Mouse (Mus musculus) embryo, embryonic 10.5 days (tissue): ENCODE measurements around the gene Comp.

Experiments
- DNase-seq: peaks from one replicate; pipeline ENCODE4 v3.0.0-alpha.2; 2015; ENCODE audit warnings: low spot score

The Comp gene

DNA sequence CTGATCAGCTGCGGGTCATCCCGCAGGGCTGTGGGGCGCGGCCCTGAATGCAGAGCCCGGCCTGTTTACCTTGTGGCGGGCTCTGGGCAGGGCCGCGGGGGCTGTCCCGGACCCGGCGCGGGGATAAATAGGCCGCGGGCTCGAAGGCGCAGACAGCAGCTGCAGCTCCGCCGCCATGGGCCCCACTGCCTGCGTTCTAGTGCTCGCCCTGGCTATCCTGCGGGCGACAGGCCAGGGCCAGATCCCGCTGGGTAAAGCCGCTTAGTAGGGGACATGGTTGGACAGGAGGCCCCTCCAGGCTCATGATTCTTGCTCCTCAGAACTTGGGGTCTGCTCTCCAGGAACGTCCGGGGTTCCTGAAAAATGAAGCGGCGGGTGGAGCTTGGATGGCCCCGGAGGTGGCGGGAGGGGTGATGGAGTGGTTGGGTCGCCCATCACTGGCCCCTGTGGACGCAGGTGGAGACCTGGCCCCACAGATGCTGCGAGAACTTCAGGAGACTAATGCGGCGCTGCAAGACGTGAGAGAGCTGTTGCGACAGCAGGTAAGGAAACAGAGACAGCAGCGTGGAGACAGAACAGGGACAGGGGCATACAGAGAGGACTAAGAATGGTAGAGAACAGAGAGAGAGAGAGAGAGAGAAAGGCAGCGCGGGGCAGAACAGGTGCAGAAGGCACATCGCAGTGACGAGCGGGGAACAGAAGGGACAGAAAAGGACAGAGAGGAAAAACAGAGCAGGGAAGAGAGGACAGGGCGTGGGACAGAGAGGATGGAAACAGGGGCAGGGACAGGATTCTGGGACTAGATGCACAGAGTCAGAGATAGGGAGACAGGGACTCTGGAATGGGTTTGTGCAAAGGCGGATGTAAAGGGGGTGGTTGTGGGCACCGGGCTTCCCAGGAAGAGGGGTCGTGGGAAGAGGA is at the start of gene Comp:
Comp (plus strand) TSS at position 162 of the 921 bp plus-strand sequence.
- peak; percentile 22 for DNase-seq

DNA sequence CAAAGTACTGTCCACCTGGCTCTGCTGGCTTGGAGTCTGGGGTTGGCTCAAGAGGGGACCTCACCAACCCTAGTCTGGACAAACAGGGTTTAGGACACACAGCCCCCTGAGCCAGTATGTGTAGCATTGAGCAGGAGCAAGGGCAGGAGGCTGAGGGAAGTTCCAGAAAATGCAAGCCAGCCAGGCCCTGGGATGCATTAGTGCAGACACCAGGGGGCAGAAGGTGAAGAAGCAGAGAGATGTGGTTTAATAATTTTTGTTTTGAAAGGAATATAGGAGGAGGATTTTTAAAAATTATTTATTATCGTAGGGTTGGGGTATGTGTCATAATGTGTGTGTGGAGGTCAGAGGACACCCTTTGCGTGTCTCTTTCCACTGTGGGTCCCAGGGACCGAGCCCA is 49.6 kb upstream of the Comp start:
- DNase-seq, result no peak

DNA sequence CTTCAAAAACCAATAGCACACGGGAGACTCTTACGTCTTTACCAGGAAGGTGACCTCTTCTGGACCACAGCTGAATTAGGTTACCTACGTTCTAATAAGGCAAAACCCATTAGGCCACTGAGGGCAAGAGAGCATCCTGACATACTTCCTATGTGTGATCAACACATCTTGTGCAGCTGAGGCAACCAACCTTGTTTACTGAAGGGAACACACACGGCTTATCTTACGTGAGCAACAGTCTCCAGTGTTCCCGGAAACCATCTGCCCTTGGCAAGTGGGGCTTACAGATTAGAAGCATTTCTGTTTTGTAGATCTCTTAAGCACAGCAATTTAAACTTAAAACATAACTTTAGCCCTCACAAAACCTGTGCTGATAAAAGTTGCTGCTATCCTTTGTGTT is 45.8 kb upstream of the Comp start:
- DNase-seq, result no peak

DNA sequence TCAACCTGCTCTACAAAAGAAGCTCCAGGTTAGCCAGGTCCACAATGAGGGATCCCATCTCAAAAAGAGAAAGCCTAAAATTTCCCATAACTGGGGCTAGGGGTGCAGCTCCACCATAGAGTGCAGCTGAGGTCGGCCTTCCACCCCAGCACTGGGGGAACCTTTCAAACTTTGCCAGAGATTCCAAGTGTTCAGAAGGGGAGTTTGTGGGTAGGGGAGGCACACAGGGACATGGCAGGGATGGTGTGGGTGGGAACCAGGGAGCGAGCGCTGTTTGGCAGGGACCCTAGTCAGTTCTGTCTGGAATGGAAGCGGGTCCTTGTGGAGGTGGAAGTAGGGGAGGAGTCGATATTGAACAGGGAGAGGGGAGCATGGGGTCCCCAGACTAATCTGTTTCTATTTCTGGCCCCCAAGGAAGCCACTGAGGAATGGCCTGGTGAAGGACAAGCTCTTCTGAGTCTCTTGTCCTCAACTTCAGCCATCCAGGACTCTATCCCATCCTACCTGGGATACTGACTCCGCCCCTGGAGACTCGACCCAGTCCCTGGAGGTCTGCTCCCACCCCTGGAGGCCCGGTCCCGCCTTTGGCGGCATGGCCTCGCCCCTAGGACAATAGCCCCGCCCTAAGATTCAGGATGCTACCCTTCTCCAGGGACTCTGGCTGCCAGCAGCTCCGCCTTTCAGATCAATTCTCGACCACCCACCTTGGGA is 44.1 kb upstream of the Comp start, which contains the start of gene Gdf1:
Gdf1 (plus strand) TSS at position 694 of the 711 bp plus-strand sequence.
- DNase-seq, result peak; percentile 60

DNA sequence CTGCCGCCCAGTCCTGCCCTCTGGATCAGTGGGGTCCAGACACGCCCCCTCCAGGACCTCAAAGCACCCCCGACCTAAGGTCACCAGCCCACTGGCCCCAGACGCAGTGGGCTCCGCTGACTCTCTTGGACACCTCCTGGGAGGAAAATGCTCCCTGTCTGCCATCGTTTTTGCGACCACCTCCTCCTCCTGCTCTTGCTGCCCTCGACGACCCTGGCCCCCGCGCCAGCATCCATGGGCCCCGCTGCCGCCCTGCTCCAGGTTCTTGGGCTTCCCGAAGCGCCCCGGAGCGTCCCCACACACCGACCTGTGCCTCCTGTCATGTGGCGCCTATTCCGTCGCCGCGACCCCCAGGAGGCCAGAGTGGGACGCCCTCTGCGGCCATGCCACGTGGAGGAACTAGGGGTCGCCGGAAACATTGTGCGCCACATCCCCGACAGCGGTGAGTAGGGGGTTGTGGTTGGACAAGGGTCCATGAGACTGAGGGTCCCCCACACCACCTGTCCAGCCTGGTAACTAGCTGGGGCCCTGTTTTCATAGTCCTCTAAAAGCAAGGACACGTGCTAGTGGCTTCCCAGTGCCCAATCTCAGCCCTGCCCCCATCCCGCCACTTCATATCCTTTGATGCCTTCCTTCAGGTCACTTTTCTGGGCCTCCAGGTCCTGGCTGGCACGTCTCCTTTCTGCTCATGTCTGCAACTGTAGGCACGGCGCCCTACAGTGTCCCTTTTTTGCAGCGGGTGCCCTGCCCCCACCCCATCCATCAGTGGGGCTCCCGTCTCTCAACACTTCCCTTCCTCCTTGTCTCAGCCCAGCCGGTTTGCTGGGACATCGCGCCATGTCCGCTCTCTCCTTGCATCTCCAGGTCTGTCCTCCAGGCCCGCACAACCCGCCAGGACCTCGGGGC is 43.3 kb upstream of the Comp start:
- peak; percentile 55 for DNase-seq

DNA sequence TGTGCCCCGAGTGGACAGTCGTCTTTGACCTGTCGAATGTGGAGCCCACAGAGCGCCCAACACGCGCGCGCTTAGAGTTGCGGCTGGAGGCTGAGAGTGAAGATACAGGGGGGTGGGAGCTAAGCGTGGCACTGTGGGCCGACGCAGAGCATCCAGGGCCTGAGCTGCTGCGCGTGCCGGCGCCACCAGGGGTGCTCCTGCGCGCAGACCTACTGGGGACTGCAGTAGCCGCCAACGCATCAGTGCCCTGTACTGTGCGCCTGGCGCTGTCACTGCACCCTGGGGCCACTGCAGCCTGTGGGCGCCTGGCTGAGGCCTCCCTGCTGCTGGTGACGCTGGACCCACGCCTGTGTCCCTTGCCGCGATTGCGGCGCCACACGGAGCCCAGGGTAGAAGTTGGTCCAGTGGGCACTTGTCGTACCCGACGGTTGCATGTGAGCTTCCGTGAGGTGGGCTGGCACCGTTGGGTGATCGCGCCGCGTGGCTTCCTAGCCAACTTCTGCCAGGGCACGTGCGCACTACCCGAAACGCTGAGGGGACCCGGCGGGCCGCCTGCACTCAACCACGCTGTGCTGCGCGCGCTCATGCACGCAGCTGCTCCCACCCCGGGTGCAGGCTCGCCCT is 42.5 kb upstream of the Comp start:
- DNase-seq, result peak; percentile 80

DNA sequence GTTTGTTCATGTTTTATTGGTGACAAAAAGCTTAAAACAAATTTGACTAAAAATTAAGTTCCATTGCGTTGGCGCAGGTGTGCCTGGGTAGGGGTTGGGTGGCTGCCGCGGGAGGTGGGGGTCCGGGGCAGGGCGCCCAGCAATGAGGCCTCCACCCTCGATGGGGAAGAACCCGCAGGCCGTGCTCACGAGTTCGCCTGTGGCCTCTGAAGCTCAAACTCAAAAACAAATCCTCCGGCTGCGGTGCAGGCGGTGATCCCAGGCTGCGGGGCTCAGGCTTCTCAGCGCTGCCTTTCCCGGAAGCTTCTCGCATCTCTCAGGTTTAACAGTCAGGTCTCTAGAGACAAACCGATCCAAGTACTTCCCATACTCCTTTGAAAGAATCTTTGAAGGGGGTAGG is 41.8 kb upstream of the Comp start:
- DNase-seq, result no peak

DNA sequence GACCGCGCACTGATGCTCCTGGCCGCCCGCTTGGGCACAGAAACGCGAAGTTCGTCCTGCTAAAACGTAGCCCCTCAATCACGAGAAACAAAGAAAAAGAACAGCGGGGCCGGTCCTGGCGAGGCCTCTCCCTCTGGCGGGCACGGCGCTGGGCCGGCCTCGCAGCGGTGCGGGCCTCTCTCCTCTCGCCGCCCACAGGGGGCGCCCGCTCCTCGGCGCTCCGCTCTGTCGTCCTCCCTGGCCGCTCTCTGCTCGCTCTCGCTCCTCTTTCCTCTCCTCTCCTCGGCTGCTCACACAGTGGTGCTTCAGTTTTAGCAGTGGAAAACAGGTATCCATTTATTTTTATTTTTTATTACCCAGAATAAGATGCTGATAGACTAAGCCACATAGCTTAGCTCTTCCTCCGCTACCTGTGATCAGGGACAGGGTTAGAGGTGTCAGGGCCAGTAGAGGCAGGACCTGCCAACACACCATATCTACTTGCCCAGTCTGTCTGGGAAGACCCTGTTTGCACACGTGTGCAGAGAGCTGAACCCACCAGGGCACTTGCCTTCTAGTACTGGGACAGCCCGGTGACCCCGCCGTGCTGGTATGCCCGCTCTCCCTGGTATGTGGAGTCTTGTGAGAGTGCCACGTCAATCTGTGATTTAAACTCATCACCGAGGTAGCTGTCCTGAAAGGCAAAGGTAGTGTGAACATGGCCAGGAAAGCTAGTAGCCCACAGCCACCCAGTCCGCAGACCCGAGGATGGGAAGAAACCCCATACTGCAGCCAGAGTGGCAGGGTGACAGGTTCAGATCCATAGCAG is 41.1 kb upstream of the Comp start:
- peak; percentile 85 for DNase-seq

DNA sequence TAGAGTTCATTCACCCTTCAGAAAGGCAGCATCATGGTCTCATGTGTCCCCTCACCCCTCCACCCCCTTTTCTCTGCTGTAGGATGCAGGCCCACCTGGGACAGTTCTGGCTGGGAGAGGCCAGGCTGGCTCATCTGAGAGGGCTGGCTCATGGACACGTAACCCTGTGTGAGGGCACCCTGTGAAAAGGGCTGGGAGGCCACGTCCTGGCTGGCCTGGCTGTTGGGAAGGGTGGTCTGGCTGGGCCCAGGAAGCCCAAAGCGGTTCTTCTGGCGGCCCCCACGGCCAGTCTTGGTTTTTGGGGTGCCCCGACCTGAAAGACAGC is 40.5 kb upstream of the Comp start:
- DNase-seq, result no peak

DNA sequence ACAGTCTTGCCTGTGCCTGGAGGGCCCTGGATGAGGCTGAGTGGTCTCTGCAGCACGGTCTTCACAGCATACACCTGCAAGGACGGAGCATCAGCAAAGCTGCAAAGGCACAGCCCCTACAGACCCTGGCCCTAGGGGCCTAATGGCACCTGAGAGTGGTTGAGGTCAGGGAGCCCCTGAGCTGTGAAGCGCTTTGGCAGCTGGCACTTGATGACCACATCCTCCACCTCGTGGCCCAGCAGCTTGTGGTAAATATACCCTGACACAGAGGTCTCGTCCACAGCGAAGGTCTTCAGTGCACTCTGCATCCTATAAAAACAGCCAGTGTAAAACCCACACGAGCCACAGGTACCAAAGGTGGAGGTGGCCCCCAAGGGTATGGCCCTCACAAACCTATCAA is 34.4 kb upstream of the Comp start:
- no peak for DNase-seq

DNA sequence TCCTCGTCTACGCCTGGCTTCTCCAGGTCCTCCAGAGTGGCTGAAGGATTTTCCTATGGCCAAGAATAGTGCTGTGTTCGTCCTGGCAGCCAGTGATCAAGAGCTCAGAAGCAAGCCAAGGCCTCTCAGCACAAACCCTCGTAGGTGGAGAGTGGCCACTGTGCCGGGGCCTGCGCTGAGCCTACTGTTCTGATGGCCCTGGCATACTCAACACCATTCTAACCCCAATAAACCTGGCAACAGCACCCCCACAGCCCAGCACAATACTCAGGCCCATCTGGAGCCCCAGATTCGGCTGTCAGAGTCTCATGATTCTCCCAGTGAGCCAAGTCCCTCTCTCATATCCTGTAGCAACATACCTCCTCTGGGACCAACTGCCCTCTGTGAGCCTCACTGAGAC is 32.7 kb upstream of the Comp start:
- DNase-seq, result no peak

DNA sequence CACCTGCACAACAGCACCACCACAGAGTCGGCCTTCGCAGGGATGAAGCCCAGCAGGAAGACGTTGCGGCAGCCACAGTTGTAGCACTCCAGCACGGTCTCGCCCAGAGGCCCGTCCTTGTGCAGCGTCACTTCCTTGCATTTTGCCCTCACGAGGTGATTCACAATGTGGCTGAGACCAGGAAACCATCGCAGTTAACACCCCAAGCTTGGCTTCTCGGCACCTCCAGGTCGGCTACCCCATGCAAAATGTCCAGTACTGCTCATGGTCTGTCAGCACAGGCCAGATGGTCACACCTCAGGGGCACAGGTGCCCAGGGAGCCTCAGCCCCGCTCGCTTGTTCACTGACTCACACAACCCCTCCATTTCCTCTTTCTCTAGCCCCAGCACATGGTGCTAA is 31.4 kb upstream of the Comp start:
- no peak for DNase-seq

DNA sequence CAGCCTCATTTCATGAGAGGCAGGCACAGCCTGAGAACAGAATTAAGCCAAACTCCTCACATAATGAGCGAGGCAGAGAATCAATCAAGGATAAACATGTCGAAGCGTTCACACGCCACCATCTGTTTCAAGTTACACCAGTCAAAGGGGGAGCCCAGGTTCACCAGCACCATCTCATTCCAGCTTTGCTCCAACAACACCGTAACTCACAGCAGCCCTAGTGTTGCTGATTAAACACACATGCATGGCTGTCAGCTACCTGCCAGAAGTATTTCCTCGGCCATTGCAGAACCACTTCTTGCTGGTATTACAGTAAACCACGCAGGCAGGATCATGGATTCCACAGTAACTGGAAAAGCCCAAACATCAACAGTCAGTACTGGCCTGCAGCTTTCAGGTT is 30.3 kb upstream of the Comp start:
- peak; percentile 49 for DNase-seq

DNA sequence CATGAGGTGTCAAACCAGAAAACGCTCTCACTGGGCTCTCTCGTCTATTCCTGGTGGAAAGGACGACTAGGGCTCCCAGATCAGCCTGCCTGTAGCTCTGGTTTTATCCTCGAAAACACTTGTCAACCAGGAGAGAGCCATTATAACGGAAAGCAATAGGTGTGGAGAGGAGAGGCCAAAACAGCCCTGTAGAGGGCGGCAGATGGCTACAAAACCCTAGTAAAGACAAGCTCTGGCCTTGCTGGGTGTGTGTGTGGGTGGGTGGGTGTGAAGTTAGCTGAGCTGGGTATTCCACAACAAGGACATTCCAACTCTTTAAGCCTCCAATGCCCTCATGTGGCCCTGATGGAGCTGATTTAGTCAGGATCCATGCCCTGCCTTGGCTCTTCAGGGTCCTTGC is 29.7 kb upstream of the Comp start:
- DNase-seq, result peak; percentile 64

DNA sequence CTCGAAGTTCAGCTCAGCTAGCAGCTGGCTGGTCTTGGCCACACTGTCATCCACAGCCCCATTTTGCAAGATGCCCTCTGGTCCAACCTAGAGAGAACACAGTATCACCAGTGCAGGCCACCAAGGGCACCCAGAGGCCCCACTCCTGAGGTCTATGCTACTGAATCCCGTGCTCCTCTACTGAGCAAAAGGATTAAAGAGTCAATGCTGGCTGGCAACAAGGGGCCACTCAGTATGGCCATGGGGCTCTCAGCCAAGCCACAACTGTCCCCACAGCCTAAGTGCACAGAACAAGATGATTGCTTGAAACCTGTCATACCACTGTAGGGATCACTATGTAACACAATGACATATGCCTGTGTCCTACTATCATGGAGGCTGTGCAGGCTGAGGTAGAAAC is 29.1 kb upstream of the Comp start:
- DNase-seq, result no peak

DNA sequence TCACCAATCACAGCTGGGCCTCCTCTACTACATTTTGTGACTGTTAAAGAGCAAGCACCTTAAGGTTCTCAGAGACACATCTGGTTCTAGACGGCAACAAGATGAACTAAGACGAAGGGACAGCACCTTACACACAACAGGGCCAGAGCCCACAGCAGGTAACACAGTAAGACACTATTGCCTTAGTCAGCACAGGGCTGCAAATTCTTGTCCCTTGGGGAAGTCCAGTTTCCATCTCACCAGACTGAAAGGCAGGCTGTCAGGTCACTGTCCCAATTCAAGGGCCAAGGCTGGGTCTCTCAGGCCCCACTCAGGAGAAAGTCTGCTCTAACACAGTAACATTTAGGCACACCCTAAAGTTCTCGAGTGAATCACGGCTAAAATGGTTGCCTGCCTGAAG is 25.9 kb upstream of the Comp start:
- DNase-seq, result no peak

DNA sequence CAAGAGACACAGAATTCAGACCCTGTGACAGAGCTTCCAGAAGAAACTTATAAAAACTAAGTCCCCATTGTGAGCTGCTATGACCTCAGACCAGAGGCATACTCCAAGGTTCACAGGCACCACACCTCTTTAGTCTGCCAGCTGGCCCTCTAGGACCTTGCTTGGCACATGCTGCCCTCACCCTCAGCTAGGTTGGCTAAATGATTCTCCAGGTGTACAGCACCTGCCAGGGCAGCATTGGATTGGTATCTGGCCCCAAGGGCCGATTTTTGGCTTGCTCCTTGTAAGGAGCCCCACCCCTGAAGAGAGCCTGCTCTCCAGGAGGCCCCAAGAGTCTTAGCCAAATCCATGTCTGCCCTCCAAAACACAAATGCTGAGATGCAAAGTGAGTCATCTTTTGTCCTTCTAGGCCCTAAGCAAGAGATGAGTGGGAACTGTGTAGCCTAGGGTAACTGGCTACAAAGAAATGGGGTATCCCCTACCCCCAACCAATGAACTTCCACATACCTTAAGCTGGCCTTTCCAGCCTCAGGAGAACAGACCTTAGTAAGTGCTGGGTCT is 25.4 kb upstream of the Comp start:
- DNase-seq, result no peak

DNA sequence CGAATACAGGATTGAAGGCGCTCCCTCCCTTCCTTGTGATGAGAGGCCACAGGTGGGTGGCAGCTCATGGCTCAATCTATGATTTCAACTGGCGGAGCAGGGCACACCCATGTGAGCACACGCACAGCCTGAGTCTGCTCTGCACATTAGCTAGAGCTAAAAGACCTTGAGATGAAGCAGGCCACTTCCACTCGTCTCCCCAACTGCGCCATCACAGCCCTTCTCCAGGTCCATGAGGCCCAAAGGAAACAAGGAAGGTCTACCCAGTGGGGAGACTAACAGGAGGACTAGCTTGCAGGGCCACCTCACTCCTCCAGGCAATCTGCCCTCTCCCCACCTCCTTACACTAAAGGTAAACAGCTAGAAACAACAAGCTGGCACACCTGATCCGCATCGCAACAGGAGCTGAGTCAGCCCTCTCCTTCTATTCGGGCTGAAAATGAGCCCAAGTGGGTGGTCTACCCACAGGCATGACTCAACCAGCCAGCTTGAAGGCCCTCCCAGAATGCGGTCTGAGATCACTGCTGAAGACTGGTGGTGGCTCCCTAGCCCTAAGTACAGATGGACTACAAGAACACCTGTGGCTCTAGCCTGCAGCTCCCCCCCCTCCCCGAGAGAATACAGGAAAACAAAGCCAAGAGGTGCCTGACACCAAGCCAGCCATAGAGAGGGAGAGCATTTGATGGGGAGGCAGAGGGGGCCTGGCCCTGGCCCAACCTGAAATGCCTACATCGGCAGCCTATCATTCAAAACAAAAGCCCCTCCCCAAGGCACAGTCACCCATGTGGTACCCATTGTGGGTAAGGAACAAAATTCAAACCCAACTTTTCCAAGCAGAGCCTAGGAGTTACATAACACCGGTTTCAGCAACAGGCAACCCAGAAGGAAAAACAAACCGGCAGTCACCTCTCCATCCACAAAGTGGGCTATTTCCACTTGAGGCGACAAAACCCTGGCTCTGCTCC is 22.0 kb upstream of the Comp start:
- DNase-seq, result no peak

DNA sequence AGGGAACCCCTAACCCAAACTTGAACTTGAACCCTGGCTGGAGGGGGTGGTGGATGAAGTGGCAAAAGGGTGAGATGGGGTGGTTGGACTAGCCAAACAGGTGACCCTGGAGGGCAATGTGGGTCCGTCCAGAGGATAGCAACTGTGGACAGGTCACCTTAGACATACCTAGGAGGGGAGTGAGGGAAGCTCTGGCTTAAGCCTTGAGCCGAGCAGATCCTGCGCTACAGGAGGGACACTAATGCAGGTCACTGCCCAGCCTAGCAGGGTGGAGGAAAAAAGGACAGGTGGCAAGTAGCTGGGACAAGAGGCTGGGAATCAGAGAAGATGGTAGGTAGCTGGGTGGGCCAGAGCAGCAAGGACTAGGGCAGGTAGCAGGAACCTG is 21.4 kb upstream of the Comp start:
- DNase-seq, result no peak
